Mouse (Mus musculus) cerebellum, adult 2 months (tissue): ENCODE results near the gene 1700020N01Rik. TPM values are rescaled to one million over a fixed set of nuclear protein-coding genes. Genes with fewer than 3 reads are reported as not detected.

ENCODE experiments used
- DNase-seq, 2 experiments: peaks; one replicate each; pipeline ENCODE4 v3.0.0; 2021
- H3K27ac ChIP-seq: fragments of 200-500 bp; 2 replicates; pipeline ENCODE4 v1.5.1; 2012; ENCODE audit warnings: low read length, control low read depth, inconsistent platforms; ENCODE audit not compliant: insufficient read depth
- H3K27me3 ChIP-seq: fragments of 200-500 bp; 2 replicates; pipeline ENCODE4 v1.6.1; 2012; ENCODE audit warnings: inconsistent platforms, mild to moderate bottlenecking, low read length, moderate library complexity; ENCODE audit not compliant: control insufficient read depth, insufficient read depth
- H3K4me1 ChIP-seq: fragments of 200-500 bp; 2 replicates; pipeline ENCODE4 v1.6.1; 2011; ENCODE audit warnings: low read length; ENCODE audit not compliant: control insufficient read depth, insufficient read depth
- H3K4me3 ChIP-seq: fragments of 200-500 bp; replicated peaks from 2 replicates; pipeline ENCODE3; 2011; ENCODE audit warnings: mild to moderate bottlenecking, low read depth, low read length, control low read depth; ENCODE audit not compliant: insufficient read depth
- CTCF ChIP-seq: fragments of 200-500 bp; IDR thresholded peaks from 2 replicates; pipeline ENCODE4 v1.5.1; 2011; ENCODE audit warnings: low read depth, mild to moderate bottlenecking, control low read depth, low read length, moderate library complexity, borderline replicate concordance; ENCODE audit not compliant: insufficient read depth
- POLR2A ChIP-seq: fragments of 200-500 bp; IDR thresholded peaks from 2 replicates; pipeline ENCODE4 v1.6.1; 2011; ENCODE audit warnings: low read length, control low read depth, borderline replicate concordance; ENCODE audit not compliant: insufficient read depth
- WGBS: fragments of 180-500 bp; shearing (Covaris S2); methylation state at CpG from one replicate; pipeline ENCODE4 v1.1.7; 2018; 5-methylcytosine and 5-hydroxymethylcytosine counted together
- polyA plus RNA-seq: library from polyadenylated mRNA; depleted of rRNA; stranded (reverse); fragments of >200 nt; gene quantifications from 2 replicates; pipeline ENCODE4 v1.2.3, GENCODE M21; 2012

The 1700020N01Rik gene
- polyA plus RNA-seq, 1 experiment = not detected

- no peak for DNase-seq
- no peak overlapping the region for H3K27ac ChIP-seq
- no peaks in the 10 kb centered on the region for H3K4me1 ChIP-seq
- no peak for TF ChIP-seq CTCF
- TF ChIP-seq POLR2A = no peak
- whole genome bisulfite sequencing = 84% methylated on average over 11 of the region's 11 CpGs
- H3K27me3 ChIP-seq = no peaks in the 10 kb centered on the region
- H3K4me3 ChIP-seq = no peak overlapping the region
These were observed 37.9 kb upstream of the 1700020N01Rik start for GRCm38 (mm10) chr10:21554896-21555580.

- Histone ChIP-seq H3K4me3 (no peak overlapping the region), H3K27me3 (no peaks in the 10 kb centered on the region), H3K4me1 (no peaks in the 10 kb centered on the region), H3K27ac (no peak overlapping the region)
- no peak for DNase-seq
- TF ChIP-seq POLR2A (no peak), CTCF (no peak)
- 76% methylated on average over 15 of the region's 15 CpGs for WGBS
These were observed 33.2 kb upstream of the 1700020N01Rik start for GRCm38 (mm10) chr10:21559769-21560168.

- Histone ChIP-seq H3K4me3 (no peak overlapping the region), H3K27me3 (no peaks in the 10 kb centered on the region), H3K4me1 (no peaks in the 10 kb centered on the region), H3K27ac (no peak overlapping the region)
- DNase-seq = no peak
- WGBS = 85% methylated on average over 1 of the region's 1 CpGs
- no peak for TF ChIP-seq POLR2A
- no peak for TF ChIP-seq CTCF
These were observed 31.8 kb upstream of the 1700020N01Rik start for GRCm38 (mm10) chr10:21561181-21561580.

GRCm38 (mm10) chr10:21563446-21563845 lies 29.5 kb upstream of the 1700020N01Rik start:
- H3K27ac ChIP-seq = no peak overlapping the region
- no peak overlapping the region for H3K4me3 ChIP-seq
- no peak for DNase-seq
- no peak for TF ChIP-seq CTCF
- H3K27me3 ChIP-seq = no peaks in the 10 kb centered on the region
- 89% methylated on average over 2 of the region's 2 CpGs for WGBS
- no peaks in the 10 kb centered on the region for H3K4me1 ChIP-seq

- H3K27ac ChIP-seq = no peak overlapping the region
- DNase-seq = no peak
- H3K4me1 ChIP-seq = no peaks in the 10 kb centered on the region
- no peak for TF ChIP-seq POLR2A
- no peak for TF ChIP-seq CTCF
- H3K27me3 ChIP-seq = no peaks in the 10 kb centered on the region
- no peak overlapping the region for H3K4me3 ChIP-seq
- 94% methylated on average over 5 of the region's 5 CpGs for WGBS
These were observed 28.8 kb upstream of the 1700020N01Rik start for GRCm38 (mm10) chr10:21564189-21564588.

GRCm38 (mm10) chr10:21566074-21566473 lies 26.9 kb upstream of the 1700020N01Rik start:
- 98% methylated on average over 1 of the region's 1 CpGs for WGBS
- no peaks in the 10 kb centered on the region for H3K4me1 ChIP-seq
- no peaks in the 10 kb centered on the region for H3K27me3 ChIP-seq
- no peak for DNase-seq
- no peak overlapping the region for H3K4me3 ChIP-seq
- H3K27ac ChIP-seq = no peak overlapping the region
- TF ChIP-seq CTCF (no peak), POLR2A (no peak)

- DNase-seq = no peak
- Histone ChIP-seq H3K4me1 (no peaks in the 10 kb centered on the region), H3K27ac (no peak overlapping the region), H3K27me3 (no peaks in the 10 kb centered on the region), H3K4me3 (no peak overlapping the region)
- WGBS = 71% methylated on average over 4 of the region's 4 CpGs
- no peak for TF ChIP-seq POLR2A
- no peak for TF ChIP-seq CTCF
These were observed 21.3 kb upstream of the 1700020N01Rik start for GRCm38 (mm10) chr10:21571615-21572014.

GRCm38 (mm10) chr10:21573713-21574112 lies 19.2 kb upstream of the 1700020N01Rik start:
- DNase-seq = no peak
- no peak overlapping the region for H3K27ac ChIP-seq
- no peak overlapping the region for H3K4me3 ChIP-seq
- no peak for TF ChIP-seq POLR2A
- no peak for TF ChIP-seq CTCF
- H3K27me3 ChIP-seq = no peaks in the 10 kb centered on the region
- H3K4me1 ChIP-seq = no peaks in the 10 kb centered on the region
- WGBS = 68% methylated on average over 4 of the region's 4 CpGs
